Mouse (Mus musculus) limb, embryonic 12.5 days (tissue): ENCODE measurements at regions not wholly inside any gene's neighbourhood (a gene's known extent, or its start where the extent isn't known, plus 50 kb on each side); places are given as distances from the start of the nearest gene placed in this dataset.
"Not testable (repeated sequence)": the region's sequence is repeated elsewhere in the genome, so short reads cannot be mapped to it uniquely, and the experiment has no call there.

Experiments used
- ATAC-seq: fragments of 200-750 bp; cut with Nextera tagmentation; 2 replicates; pipeline ENCODE4 v1.8.0; 2017; ENCODE audit warnings: low read depth, moderate TSS enrichment; ENCODE audit not compliant: insufficient number of reproducible peaks, insufficient read depth, low FRiP score, low TSS enrichment
- H3K27ac ChIP-seq: fragments of 300-500 bp; sonication (generic); 2 replicates; pipeline ENCODE4 v1.5.1; 2016; ENCODE audit warnings: mild to moderate bottlenecking, moderate library complexity
- H3K27me3 ChIP-seq: fragments of 300-500 bp; sonication (generic); 2 replicates; pipeline ENCODE4 v1.6.1; 2016; ENCODE audit warnings: mild to moderate bottlenecking, moderate library complexity
- H3K36me3 ChIP-seq: fragments of 300-500 bp; sonication (generic); 2 replicates; pipeline ENCODE4 v1.6.1; 2016; ENCODE audit warnings: mild to moderate bottlenecking, moderate library complexity
- H3K4me1 ChIP-seq: fragments of 300-500 bp; sonication (generic); replicated peaks from 2 replicates; pipeline ENCODE4 v1.6.1; 2016
- H3K4me2 ChIP-seq: fragments of 300-500 bp; sonication (generic); 2 replicates; pipeline ENCODE4 v1.6.1; 2016; ENCODE audit warnings: mild to moderate bottlenecking, moderate library complexity
- H3K4me3 ChIP-seq: fragments of 300-500 bp; sonication (generic); replicated peaks from 2 replicates; pipeline ENCODE4 v1.5.1; 2016; ENCODE audit warnings: mild to moderate bottlenecking
- H3K9ac ChIP-seq: fragments of 300-500 bp; sonication (generic); replicated peaks from 2 replicates; pipeline ENCODE4 v1.6.1; 2016; ENCODE audit warnings: mild to moderate bottlenecking, moderate library complexity
- H3K9me3 ChIP-seq: fragments of 300-500 bp; sonication (generic); 2 replicates; pipeline ENCODE4 v1.6.1; 2016; ENCODE audit warnings: mild to moderate bottlenecking, moderate library complexity
- WGBS: fragments of 180-500 bp; shearing (Covaris S2); methylation state at CpG from one replicate; pipeline ENCODE4 v1.1.7; 2016; 5-methylcytosine and 5-hydroxymethylcytosine counted together

DNA sequence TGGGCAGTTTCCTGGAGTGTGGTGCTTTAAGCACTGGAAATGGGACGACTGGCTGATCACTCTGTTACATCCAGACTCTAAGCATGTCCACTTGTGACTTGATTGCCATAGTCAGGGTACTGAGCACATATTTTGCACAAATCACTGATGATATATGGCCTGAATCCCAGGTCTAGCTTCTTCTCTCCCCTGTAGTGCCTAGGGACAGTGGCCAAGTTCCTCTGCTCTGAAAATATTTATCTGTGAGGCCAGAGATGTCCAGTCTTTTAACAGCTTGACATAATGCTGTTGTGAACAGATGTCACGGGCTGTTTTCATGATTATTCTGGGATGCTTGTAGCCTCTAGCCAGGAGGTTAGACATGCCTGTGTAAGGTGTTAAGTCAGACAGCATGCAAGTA, 115.5 kb downstream of the Nucb2 start:
- no peaks in the 10 kb centered on the region for H3K9me3 ChIP-seq
- H3K27ac ChIP-seq, result no peak overlapping the region
- H3K36me3 ChIP-seq, result no peaks in the 10 kb centered on the region
- H3K4me2 ChIP-seq, result no peak overlapping the region
- no peak overlapping the region for H3K4me3 ChIP-seq
- 62% methylated on average over 2 of the region's 2 CpGs for WGBS
- ATAC-seq, result no peak
- H3K27me3 ChIP-seq, result no peaks in the 10 kb centered on the region
- no peaks in the 10 kb centered on the region for H3K4me1 ChIP-seq
- no peak overlapping the region for H3K9ac ChIP-seq

DNA sequence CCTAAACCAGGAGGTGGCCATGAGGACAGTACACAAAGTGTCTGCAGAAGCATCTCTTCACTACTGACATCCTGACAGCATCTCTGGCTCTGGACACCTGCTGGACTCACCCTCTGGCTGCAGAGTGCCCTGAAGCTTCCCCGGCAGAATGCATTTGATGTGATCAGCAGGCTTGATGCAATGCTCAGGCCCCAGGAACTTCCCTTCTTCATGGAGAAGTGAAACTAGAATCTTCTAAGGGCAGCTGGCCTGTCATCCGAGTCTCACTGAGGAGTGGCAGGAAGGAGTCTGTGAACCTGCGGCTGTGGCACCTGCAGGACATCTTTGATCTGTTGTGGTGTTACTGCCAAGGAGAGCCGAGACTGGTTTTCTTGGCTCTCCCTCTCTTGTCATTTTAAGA, 116.2 kb downstream of the Nucb2 start:
- 69% methylated on average over 4 of the region's 4 CpGs for WGBS
- Histone ChIP-seq H3K27me3 (no peaks in the 10 kb centered on the region), H3K9me3 (no peaks in the 10 kb centered on the region), H3K4me1 (no peaks in the 10 kb centered on the region), H3K4me3 (no peak overlapping the region), H3K27ac (no peak overlapping the region), H3K4me2 (no peak overlapping the region), H3K36me3 (no peaks in the 10 kb centered on the region), H3K9ac (no peak overlapping the region)
- ATAC-seq, result no peak

DNA sequence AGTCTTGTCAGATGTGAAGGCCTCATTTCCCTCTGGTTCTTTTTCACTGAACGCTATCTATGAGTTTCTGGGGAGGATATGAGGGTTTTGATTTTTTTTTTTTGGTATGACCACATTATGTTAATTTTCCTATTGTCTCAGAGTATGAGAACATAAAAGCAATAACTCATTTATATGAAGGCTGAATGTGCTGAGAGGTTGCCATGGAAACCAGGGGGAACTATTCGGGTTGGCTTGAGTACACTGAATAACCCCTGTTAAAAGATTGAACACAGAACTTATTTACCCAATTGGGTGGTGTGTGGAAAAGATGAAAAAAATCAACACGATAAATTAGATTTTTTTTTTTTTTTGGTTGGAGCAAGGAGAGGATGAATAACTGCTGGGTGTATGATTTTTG, 129.0 kb downstream of the Nucb2 start:
- Histone ChIP-seq H3K9ac (no peak overlapping the region), H3K9me3 (no peaks in the 10 kb centered on the region), H3K36me3 (no peaks in the 10 kb centered on the region), H3K4me1 (no peaks in the 10 kb centered on the region), H3K27me3 (no peaks in the 10 kb centered on the region), H3K4me2 (no peak overlapping the region), H3K4me3 (no peak overlapping the region), H3K27ac (no peak overlapping the region)
- 67% methylated on average over 3 of the region's 3 CpGs for WGBS
- ATAC-seq, result no peak

DNA sequence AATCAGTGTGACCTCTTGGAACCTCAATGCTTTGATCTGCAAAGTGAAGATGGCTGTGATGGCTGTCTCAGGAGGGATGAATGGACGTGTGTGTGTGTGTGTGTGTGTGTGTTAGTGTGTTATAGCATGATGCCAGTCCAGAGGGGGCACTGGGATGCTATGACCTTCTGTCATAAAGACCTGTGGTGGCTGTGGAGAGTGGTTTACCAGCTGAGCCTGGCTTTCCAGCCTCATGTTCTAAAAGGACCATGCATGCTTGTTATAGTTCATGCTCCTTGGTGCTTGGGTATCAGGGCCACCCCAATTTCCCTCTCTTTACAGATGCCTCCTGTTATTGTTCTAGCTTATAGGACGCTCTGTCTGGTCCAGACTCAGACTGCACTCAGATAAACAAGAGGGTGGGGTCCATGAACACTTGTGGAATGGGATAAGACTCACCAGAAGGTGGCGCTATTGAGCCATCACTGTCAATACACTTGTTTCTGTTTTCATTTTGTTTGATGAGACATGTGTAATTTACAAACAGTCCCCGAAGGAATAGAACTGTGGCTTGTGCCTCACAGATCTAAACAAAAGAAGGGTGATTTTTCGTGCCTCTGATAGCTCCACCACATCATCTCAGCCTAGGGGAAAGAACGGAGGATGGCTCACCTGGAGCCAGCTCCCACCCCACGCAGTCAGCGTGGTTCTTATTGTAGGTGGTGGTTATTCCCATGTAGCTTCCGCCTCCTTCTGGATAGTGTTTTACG, 140.9 kb downstream of the Nucb2 start:
- WGBS, result 53% methylated on average over 10 of the region's 10 CpGs
- no peaks in the 10 kb centered on the region for H3K36me3 ChIP-seq
- no peak overlapping the region for H3K4me2 ChIP-seq
- H3K27ac ChIP-seq, result no peak overlapping the region
- no peak overlapping the region for H3K9ac ChIP-seq
- no peak overlapping the region for H3K4me3 ChIP-seq
- no peaks in the 10 kb centered on the region for H3K9me3 ChIP-seq
- ATAC-seq, result no peak
- no peaks in the 10 kb centered on the region for H3K27me3 ChIP-seq
- no peaks in the 10 kb centered on the region for H3K4me1 ChIP-seq

DNA sequence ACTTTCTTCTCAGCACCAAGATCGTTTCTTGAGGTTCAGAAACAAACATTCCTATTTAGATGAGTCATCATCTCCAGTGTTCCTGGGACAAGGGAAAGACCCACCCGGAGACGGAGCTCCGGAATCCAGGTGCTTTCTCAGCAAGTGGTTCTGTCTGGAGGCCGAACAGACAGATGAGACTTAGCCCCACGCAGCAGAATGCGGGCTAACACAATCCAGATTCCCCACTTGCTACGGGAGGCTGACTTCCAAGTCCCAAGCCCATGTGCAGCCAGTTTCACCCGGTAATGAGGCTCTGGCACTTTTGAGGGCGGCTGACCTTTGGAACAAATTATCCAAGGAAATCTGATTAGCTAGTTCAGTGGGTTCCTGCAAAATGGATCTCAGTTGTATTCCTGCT, 150.3 kb downstream of the Nucb2 start:
- peaks cover 7% of the 10 kb centered on the region for H3K4me1 ChIP-seq
- H3K9me3 ChIP-seq, result no peaks in the 10 kb centered on the region
- WGBS, result 19% methylated on average over 10 of the region's 10 CpGs
- ATAC-seq, result no peak
- H3K27me3 ChIP-seq, result no peaks in the 10 kb centered on the region
- H3K4me2 ChIP-seq, result no peak overlapping the region
- no peak overlapping the region for H3K4me3 ChIP-seq
- H3K36me3 ChIP-seq, result no peaks in the 10 kb centered on the region
- H3K27ac ChIP-seq, result no peak overlapping the region
- H3K9ac ChIP-seq, result no peak overlapping the region

DNA sequence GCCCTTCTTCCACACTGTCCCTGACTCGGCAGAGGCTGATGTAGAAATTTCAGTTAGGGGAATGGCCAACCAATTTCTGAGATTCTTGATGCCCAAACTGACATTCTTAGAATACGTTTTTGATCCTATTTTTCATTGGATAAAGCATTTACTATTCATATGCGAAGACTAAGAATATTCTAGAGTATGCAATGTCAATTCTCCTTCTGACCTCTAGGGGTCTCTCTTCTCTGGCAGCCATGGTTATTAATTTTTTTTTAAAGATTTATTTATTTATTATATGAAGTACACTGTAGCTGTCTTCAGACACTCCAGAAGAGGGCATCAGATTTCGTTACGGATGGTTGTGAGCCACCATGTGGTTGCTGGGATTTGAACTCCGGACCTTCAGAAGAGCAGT, 152.9 kb downstream of the Nucb2 start:
- H3K4me3 ChIP-seq, H3K9ac ChIP-seq, H3K36me3 ChIP-seq, H3K27me3 ChIP-seq, ATAC-seq, H3K4me1 ChIP-seq, H3K4me2 ChIP-seq, H3K9me3 ChIP-seq, H3K27ac ChIP-seq: not testable (repeated sequence)
- WGBS, result 93% methylated on average over 6 of the region's 6 CpGs

DNA sequence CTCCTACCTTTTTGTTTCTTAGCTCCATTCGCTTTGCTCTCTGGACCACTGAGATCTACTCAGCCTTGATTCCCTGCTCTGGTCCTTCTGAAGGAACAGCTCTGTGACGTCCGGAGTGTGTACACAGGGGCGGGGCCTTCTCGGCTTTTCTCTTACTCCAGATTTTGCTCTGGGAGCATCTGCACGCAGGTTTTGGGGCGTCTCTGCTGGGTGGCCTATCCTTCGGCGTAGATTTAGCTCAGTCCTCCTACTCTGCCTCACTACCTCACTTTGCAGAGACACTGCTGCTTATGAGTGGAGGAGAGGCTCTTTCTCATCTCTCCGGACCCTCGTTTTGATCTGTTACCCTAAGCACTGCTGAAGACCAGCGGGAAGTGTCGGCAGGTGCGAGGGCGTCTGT, 161.4 kb downstream of the Nucb2 start:
- WGBS, result 90% methylated on average over 15 of the region's 15 CpGs
- H3K4me2 ChIP-seq, result no peak overlapping the region
- H3K9ac ChIP-seq, result no peak overlapping the region
- no peaks in the 10 kb centered on the region for H3K27me3 ChIP-seq
- no peak overlapping the region for H3K4me3 ChIP-seq
- no peaks in the 10 kb centered on the region for H3K4me1 ChIP-seq
- no peak for ATAC-seq
- no peak overlapping the region for H3K27ac ChIP-seq
- 0 out of 2 replicates have a peak, but pooled peaks cover 4% of the 10 kb centered on the region for H3K9me3 ChIP-seq
- H3K36me3 ChIP-seq, result no peaks in the 10 kb centered on the region

DNA sequence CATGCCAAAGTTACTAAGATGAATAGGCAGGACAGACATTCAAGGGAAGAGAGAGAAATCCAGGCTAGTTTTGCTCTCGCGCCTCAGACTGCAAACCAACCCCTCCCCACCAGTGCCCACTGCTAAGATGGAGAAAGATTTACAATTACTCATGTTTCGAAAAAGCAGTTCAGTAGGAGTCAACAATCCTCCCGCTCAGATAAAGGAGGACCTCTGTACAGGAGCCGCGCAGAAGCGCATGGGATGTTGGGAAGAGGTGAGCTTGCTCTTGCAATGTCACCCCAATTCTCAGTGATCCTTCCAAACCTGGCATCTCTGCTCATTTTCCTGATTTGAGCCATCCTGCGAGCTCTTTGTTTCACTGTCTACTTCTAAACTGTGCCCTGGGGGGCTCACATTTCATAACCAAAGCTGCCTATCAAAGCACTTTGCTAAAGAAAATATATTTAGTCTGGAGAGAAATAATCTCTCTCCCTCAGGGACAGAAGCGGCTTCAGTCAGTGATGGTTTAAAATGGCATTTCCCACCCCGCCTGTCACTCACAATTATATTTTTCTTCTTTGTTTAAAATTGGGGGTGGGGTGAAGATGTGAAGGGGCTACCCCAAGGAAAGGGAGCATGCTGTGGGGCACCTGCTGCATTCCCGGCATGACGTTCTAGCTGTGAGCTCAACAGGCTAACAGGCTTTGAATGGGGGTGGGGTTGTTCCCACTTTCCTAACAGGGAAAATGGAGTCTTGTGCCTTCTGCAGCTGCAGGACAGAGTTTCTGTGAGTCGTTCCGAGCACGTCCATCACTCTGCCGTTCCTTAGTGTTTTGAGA, 170.2 kb downstream of the Nucb2 start:
- WGBS, result 70% methylated on average over 16 of the region's 16 CpGs
- H3K27me3 ChIP-seq, result no peaks in the 10 kb centered on the region
- H3K27ac ChIP-seq, result no peak overlapping the region
- no peak overlapping the region for H3K9ac ChIP-seq
- H3K36me3 ChIP-seq, result no peaks in the 10 kb centered on the region
- 0 out of 2 replicates have a peak, but pooled peaks cover 3% of the 10 kb centered on the region for H3K4me1 ChIP-seq
- ATAC-seq, result no peak
- no peaks in the 10 kb centered on the region for H3K9me3 ChIP-seq
- no peak overlapping the region for H3K4me2 ChIP-seq
- H3K4me3 ChIP-seq, result no peak overlapping the region

DNA sequence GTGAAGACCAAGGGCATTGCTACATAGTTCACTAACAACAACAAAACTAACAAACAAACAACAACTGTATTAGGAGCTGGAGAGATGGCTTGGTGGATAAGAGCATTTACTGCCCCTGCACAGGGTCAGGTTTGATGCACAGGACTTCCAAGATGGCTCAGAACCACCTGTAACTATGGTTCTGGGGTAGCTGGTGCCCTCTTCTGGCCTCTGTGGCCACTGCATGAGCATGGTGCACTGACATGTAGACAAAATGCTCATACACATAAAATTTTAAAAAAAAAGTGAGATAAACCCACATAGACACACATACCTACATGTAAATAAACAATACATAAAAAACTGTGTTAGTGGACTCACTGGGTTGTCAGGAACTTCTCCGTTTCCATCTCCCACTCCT, 172.5 kb downstream of the Nucb2 start:
- no peak overlapping the region for H3K27ac ChIP-seq
- ATAC-seq, result no peak
- H3K27me3 ChIP-seq, result no peaks in the 10 kb centered on the region
- WGBS, result 84% methylated on average over 1 of the region's 1 CpGs
- H3K9ac ChIP-seq, result no peak overlapping the region
- H3K36me3 ChIP-seq, result no peaks in the 10 kb centered on the region
- H3K4me1 ChIP-seq, result peaks cover 18% of the 10 kb centered on the region
- H3K9me3 ChIP-seq, result no peaks in the 10 kb centered on the region
- H3K4me2 ChIP-seq, result no peak overlapping the region
- H3K4me3 ChIP-seq, result no peak overlapping the region

DNA sequence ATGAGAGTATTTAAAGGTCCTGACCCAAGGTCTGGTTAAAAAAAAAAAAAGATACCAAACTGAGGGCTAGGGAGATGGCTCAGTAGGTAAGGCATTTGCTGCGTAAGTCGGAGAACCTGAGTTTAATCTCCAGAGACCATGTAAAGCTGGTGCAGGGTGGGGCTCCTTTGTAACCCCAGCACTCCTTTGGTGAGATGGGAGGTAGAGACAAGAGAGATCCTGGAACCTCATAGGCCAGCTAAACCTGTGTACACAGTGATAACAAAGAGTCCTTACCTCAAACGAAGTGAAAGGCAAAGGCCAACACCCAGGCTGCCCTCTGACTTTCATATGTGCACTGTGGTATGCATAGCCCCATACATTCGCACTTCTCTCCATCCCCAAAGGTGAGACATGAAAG, 175.0 kb downstream of the Nucb2 start:
- no peak overlapping the region for H3K9ac ChIP-seq
- no peak for ATAC-seq

DNA sequence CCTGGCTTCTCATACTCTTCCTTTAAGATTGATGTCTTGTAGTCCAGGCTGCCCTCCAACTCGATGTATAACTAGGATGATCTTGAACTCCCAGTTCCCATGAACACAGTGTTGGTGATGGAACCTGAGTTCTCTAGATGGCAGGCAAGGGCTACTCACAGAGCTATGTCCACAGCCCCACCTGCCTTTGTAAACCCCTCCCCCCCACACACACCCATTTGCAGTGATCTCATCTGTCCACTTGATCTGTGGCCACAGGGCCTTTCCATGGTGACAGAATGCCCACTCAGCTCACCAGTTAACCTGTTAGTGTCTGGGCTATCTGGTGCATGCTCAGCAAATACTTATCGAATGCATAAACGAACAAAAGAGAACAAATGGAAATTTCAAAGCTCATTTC, 176.4 kb downstream of the Nucb2 start:
- no peak for ATAC-seq
- WGBS, result 81% methylated on average over 3 of the region's 3 CpGs
- Histone ChIP-seq H3K9me3 (no peaks in the 10 kb centered on the region), H3K9ac (no peak overlapping the region), H3K4me3 (no peak overlapping the region), H3K4me2 (no peak overlapping the region), H3K4me1 (peaks cover 18% of the 10 kb centered on the region), H3K36me3 (no peaks in the 10 kb centered on the region), H3K27me3 (no peaks in the 10 kb centered on the region), H3K27ac (no peak overlapping the region)

More for the DNA sequence above, 175.0 kb downstream of the Nucb2 start:
- H3K4me3 ChIP-seq, result no peak overlapping the region
- H3K36me3 ChIP-seq, result no peaks in the 10 kb centered on the region
- H3K27me3 ChIP-seq, result no peaks in the 10 kb centered on the region
- H3K4me1 ChIP-seq, result peaks cover 21% of the 10 kb centered on the region
- no peak overlapping the region for H3K27ac ChIP-seq
- H3K9me3 ChIP-seq, result no peaks in the 10 kb centered on the region
- 81% methylated on average over 4 of the region's 4 CpGs for WGBS
- no peak overlapping the region for H3K4me2 ChIP-seq
